Mouse (Mus musculus) lung, adult 18-20 months (tissue): Measurements from ENCODE around the gene Mcl1.
A peak's percentile ranks its signal among the peaks of the same experiment; 100 is the strongest.
"Not testable (repeated sequence)": the region's sequence is repeated elsewhere in the genome, so short reads cannot be mapped to it uniquely, and the experiment has no call there.

ENCODE experiments used
- DNase-seq, 2 experiments: peaks; one replicate each; pipeline ENCODE4 v3.0.0; 2022; ENCODE audit warnings: mixed read lengths in 2 of 2

Gene Mcl1

DNA sequence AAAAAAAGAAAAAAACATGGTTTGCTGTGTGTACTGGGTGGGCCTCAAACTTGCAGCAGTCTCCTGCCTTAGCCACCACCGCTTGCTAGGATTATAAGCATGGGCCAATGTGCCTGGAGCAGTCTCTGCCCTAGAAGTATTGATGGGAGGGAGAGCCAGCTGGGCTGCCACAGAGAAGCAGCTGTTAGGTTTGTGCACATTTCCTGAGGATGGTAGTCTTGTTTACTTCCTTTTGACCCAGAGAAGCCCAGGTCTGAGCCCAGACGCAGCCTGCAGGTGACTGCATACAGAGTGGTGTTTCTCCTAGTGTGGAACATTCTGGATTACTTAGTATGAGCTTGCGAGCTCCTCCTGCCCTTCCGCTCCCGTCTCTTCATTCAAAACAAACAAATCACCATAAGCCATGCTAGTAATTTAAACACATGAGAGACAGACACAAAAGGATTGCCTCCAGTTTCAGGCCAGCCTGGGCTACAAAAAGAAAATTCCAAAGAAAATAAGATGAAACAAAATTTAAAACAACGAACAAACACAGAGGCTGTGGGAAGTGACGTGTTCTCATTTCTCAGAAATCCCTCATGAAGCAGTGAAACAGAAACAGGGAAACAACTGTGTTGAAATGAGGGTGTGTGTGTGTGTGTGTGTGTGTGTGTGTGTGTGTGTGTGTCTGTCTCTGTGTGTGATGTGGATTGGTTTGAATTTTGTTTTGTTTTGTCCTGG, 10.2 kb downstream of the Mcl1 start:
- peak in 1 of 2 experiments; percentile 55 for DNase-seq

DNA sequence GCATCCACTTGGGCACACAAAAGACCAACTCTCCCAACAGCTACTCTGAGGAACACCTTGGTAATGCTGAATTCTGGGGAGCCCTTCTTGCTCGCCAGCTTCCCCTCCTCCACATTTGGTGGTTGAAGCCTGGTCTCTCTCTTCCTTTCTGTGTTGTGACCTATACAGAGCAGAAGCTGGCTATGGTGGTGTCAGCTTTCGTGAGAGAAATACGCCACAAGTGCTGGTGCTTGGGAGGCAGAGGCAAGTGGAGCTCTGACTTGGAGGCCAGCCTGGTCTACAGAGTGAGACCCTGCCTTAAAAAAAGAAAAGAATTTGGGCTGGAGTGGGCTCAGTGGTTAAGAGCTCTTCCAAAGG, 10.7 kb downstream of the Mcl1 start:
- DNase-seq, result no peak

DNA sequence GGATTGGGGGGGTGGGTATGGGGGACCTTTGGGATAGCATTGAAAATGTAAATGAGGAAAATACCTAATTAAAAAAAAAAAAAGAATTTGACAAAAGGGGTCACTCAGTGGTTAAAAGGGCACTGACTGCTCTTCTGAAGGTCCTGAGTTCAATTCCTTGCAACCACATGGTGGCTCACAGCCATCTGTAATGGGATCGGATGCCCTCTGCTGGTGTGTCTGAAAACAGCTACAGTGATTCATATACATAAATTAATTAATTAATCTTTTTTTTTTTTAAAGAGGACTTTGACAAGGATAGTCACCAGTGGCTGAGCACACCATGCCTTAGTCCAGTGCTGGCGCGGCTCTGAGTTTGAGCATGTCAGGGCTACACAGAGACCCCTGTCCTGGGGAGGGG, 11.8 kb downstream of the Mcl1 start:
- DNase-seq, result not testable (repeated sequence)

- DNase-seq, result no peak
These were observed 12.6 kb downstream of the Mcl1 start for GRCm38 (mm10) chr3:95671201-95671600.

DNA sequence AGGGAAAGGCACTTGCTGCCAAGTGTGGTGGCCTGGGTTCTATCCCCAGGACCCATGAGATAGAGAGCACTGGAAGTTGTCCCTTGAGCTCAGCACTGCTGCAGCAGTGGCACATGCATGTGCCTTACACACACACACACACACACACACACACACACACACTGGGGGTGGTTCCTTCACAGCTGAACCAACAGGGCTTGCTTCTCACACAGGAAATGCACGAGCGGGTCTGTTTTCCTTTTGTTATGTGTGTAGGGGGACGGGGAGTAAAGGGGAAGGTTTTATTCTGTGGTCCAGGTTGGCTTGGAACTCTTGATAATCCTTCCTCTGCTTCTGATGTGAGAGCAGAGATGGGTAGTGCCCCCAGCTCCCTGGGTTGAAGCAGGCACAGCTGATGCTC, 13.9 kb downstream of the Mcl1 start:
- DNase-seq, result no peak

GRCm38 (mm10) chr3:95672861-95673706, 14.5 kb downstream of the Mcl1 start:
- DNase-seq, result peak; percentile 63 to 74

DNA sequence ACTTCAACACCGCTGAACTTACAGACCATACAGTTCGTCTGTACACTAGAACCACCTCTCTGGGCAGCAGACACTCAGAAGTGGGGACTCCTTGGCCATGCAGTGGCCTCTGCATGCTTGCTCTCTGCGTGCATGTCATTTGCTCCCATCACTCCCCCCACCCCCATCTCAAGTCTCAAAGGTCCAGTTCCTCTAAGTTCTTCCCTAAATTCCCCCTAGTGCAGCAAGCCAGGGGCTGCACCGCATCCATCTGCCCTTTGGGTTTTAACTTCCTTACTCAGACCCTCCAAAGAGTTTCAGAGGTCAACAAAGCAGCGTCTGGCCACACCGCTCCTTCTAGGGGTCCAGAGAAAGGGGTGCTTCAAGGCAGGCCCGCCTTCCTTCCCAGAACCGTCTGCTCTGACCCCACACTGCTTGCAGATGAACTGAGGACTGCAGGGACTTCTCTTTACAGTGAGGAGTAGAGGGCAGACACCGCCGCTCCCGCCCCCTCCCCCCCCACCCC, 15.2 kb downstream of the Mcl1 start:
- DNase-seq, result peak in 1 of 2 experiments; percentile 55

DNA sequence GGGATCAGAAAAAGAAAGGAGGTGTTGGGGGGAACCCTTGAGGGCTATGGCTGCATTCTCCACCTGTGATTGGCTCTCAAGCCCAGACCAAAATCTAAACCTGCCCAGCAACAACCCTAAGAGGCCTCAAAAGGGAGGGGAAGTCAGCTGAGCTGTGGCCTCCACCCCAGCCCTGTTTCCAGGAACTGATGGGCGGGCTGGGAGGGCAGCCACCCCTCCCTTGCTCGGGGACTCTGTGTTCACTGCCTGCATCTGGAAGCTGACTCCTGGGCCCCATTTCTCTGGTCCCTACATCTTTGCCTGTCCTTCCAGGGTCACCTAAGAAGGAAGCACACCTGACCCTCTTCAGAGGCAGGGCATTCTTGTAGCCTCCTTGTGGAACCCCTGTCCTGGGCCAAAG, 15.6 kb downstream of the Mcl1 start:
- peak; percentile 92 to 94 for DNase-seq

- peak; percentile 82 to 87 for DNase-seq
These were observed 16.2 kb downstream of the Mcl1 start for GRCm38 (mm10) chr3:95674812-95675211.

DNA sequence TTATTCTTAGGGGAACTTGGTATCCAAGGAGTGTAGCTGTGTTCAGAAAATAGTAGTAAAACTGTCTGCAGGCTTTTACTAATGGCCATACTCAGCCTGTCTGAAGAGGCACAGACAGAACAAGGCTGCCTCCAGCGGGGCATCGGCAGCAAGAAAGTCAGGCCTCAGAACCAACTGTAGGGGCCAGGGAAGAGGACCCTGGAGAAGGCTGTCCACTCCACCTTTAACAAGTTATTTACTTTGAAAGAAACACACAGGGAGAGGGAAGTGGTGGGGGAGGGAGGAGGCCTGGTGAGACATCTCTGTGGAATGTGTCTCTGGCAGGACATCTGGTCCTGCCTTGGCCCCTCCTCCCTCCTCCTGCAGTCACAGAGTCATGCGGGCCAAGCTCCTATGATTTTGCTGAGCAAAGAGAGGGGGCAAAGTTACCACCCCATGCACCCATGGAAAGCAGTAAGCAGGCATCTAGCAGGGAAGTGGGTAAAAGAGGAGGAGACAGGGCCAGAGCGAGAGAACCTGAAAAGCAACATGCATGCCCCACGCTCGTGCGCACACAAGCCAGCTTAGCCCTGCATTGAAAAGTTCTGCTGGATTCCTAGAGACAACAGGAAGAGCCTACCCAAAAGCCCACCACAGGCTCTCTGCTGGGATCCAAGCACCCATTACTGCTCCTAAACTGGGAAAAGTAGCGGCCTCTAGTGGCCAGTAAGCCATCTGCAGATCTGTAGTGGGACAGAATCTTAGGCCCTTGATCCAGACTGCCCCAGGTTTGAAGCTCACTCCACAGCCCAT, 16.9 kb downstream of the Mcl1 start:
- peak; percentile 93 to 95 for DNase-seq

GRCm38 (mm10) chr3:95676745-95677419, 18.3 kb downstream of the Mcl1 start:
- DNase-seq, result peak; percentile 85 to 90

DNA sequence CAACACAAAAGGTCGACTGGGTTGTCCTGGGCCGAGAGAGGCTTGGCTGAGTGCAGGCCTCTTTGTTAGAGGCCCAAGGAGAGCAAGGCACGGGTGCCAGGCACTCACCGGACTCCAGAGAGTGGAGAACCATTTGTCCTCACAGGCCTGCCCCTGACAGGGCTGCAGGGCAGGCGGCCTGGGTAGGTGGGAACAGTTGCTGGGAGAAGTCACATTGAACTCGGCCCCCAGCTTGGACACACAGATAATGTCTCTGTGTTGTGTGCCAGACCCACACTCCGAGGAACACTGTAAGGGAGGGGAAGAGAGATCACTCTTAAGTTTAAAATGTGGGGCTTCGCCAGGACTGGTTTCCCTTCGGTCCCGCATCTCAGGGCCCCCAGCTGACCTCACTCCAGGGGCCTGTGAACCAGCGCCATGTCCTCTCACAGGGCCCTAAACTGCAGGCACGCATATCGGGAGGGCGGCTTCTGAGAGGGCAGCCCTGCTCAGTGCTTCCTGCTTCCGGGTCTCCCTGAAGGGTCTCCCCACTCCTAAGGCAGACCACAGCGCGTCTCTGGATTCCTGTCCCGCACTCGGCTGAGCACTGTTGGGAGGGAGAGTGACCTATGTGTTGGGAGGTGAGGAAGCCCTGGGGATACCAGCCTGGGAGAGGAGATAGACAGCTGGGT, 19.0 kb downstream of the Mcl1 start:
- DNase-seq, result no peak

- no peak for DNase-seq
These were observed 21.0 kb downstream of the Mcl1 start for GRCm38 (mm10) chr3:95679551-95679950.

DNA sequence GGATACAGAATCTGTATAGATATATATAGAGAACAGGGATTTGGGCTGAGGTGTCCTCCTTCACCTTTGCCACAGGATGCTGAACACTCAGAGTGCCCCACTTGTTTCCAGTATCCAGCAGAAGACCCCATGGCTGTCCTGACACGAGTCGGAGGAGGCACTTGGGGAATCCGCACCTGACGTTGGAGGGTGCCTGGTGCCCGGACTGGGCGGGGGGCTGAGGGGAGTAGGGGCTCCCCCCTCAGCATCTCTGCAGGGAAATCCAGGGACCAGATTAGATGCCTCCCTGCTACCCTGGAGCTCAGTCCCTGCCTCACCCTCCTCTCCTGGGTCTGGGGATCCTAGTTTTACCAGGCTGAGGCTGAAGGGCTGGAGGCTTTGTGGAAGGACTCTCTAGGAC, 22.1 kb downstream of the Mcl1 start:
- DNase-seq, result no peak

GRCm38 (mm10) chr3:95681365-95681764, 22.8 kb downstream of the Mcl1 start:
- no peak for DNase-seq

- no peak for DNase-seq
These were observed 24.3 kb downstream of the Mcl1 start for GRCm38 (mm10) chr3:95682878-95683277.

GRCm38 (mm10) chr3:95684846-95685245, 26.3 kb downstream of the Mcl1 start:
- DNase-seq, result no peak

GRCm38 (mm10) chr3:95685301-95685700, 26.7 kb downstream of the Mcl1 start:
- DNase-seq, result no peak

DNA sequence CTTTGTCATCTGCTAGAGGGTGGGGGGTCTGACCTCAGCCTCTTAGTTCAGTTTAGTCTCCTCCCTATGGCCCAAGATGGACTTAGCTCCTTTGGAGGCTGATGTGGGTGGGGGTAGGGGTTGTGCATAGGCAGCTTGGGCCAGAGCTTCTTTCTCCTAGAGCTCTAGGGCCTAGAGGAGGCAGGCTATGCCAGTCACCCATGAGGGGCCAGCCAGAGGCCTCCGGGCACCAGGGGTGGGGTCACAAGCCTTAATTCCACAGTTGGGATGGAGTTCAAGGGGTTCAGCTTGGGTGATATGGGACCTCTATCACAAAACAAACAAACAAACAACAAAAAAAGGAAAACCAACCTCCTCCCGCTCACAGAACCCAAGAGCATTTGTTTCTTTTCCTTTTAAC, 27.1 kb downstream of the Mcl1 start:
- DNase-seq, result no peak

DNA sequence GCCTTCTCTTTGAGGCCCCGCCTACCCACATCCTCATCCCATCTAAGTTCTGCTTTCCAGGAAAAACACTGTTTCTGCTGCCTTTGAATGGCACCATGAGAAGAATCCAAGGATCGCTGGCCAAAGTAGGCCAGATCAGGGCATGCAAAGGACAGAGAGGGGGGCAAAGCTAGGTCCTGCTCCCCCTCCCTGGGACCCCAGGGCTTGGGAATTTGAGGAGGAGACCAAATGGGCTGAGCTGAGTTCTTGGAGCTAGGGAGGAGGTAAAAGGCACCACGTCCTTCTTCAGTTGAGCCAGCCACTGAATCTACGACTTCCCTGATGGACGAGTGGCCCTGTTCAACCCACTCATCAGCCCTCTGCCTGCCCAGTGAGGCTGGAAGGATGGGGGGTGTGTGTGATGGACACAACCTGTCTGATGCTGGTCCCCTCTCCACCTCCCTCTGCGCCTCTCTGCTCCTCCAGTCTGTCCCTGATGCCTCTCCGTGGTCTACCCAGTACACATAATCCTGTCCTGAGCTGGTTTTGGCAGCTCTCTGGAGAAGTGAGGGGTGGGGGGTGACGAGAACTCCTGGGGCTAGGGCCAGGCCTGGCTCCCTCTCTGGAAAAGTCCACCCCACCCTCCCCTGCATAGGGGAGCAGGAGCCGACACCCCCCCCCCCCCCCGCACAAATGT, 28.0 kb downstream of the Mcl1 start:
- no peak for DNase-seq

DNA sequence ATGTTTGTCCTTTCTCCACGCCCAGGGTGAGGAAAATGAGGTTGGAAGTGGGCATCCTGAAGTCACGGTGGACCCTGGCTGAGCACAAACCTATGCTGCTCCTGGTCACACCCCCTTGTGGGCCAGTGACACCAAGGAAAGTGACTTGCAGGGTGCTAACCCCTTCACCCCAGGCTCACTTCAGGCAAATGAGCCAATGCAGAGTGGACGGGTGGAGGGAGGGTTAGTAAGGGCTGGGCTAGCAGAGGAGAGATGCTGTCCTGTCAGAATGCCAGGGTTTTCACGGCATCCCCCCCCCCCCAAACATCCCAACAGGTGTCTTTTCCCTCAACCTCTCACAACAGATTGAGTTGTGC, 28.6 kb downstream of the Mcl1 start:
- no peak for DNase-seq
